Mouse (Mus musculus) left cerebral cortex, adult 9 months (tissue): Measurements from ENCODE around the gene Sdccag8.
A peak's percentile ranks its signal among the peaks of the same experiment; 100 is the strongest.

Source experiments
- DNase-seq, 2 experiments: peaks; one replicate each; pipeline ENCODE4 v3.0.0; 2022; ENCODE audit warnings: low spot score in 2 of 2

The Sdccag8 gene

GRCm38 (mm10) chr1:176982671-176983070 lies 168.2 kb downstream of the Sdccag8 start:
- DNase-seq, result no peak

GRCm38 (mm10) chr1:176985691-176986090 lies 171.2 kb downstream of the Sdccag8 start:
- peak; percentile 66 to 76 for DNase-seq

- no peak for DNase-seq
Measured at GRCm38 (mm10) chr1:176986275-176986674, 171.8 kb downstream of the Sdccag8 start.

GRCm38 (mm10) chr1:176986990-176987740 lies 172.7 kb downstream of the Sdccag8 start:
- DNase-seq, result no peak

GRCm38 (mm10) chr1:176991473-176991872 lies 177.0 kb downstream of the Sdccag8 start:
- DNase-seq, result no peak

- DNase-seq, result no peak
Measured at GRCm38 (mm10) chr1:176992517-176992916, 178.1 kb downstream of the Sdccag8 start.

- no peak for DNase-seq
Measured at GRCm38 (mm10) chr1:176993141-176994010, 178.9 kb downstream of the Sdccag8 start.

GRCm38 (mm10) chr1:176994087-176994486 lies 179.6 kb downstream of the Sdccag8 start:
- no peak for DNase-seq

- peak in 1 of 2 experiments; percentile 55 for DNase-seq
Measured at GRCm38 (mm10) chr1:176994707-176995418, 180.4 kb downstream of the Sdccag8 start.

- no peak for DNase-seq
Measured at GRCm38 (mm10) chr1:176995419-176995775, 180.9 kb downstream of the Sdccag8 start.

GRCm38 (mm10) chr1:176996166-176996565 lies 181.7 kb downstream of the Sdccag8 start:
- no peak for DNase-seq

- DNase-seq, result peak in 1 of 2 experiments; percentile 67
Measured at GRCm38 (mm10) chr1:176996630-176997201, 182.3 kb downstream of the Sdccag8 start.

- no peak for DNase-seq
Measured at GRCm38 (mm10) chr1:176997254-176997653, 182.8 kb downstream of the Sdccag8 start.

- DNase-seq, result no peak
Measured at GRCm38 (mm10) chr1:176997711-176998689, 183.5 kb downstream of the Sdccag8 start.

GRCm38 (mm10) chr1:176999011-176999410 lies 184.6 kb downstream of the Sdccag8 start:
- DNase-seq, result peak in 1 of 2 experiments; percentile 56

- no peak for DNase-seq
Measured at GRCm38 (mm10) chr1:177002951-177003350, 188.5 kb downstream of the Sdccag8 start.

GRCm38 (mm10) chr1:177004041-177004741 lies 189.7 kb downstream of the Sdccag8 start:
- no peak for DNase-seq

- no peak for DNase-seq
Measured at GRCm38 (mm10) chr1:177007405-177007804, 192.9 kb downstream of the Sdccag8 start.

- DNase-seq, result no peak
Measured at GRCm38 (mm10) chr1:177008777-177009176, 194.3 kb downstream of the Sdccag8 start.

- no peak for DNase-seq
Measured at GRCm38 (mm10) chr1:177010041-177010440, 195.6 kb downstream of the Sdccag8 start.
